Mouse (Mus musculus) thymus, adult 2 months (tissue): ENCODE measurements around the gene Spata16. TPM values are rescaled to one million over a fixed set of nuclear protein-coding genes. Genes with fewer than 3 reads are reported as not detected.
"Not testable (repeated sequence)": the region's sequence is repeated elsewhere in the genome, so short reads cannot be mapped to it uniquely, and the experiment has no call there.

ENCODE experiments used
- DNase-seq: peaks from one replicate; pipeline ENCODE4 v3.0.0; 2021
- H3K27ac ChIP-seq: fragments of 200-500 bp; 2 replicates; pipeline ENCODE4 v1.5.1; 2012; ENCODE audit warnings: low read length, control low read depth; ENCODE audit not compliant: control insufficient read depth, insufficient read depth
- H3K27me3 ChIP-seq: fragments of 200-500 bp; 2 replicates; pipeline ENCODE4 v1.6.1; 2012; ENCODE audit warnings: mild to moderate bottlenecking, low read length, moderate library complexity, mixed read lengths; ENCODE audit not compliant: control insufficient read depth, insufficient read depth
- H3K36me3 ChIP-seq: fragments of 200-500 bp; 2 replicates; pipeline ENCODE4 v1.6.1; 2012; ENCODE audit warnings: mild to moderate bottlenecking, low read length, moderate library complexity; ENCODE audit not compliant: control insufficient read depth, insufficient read depth
- H3K4me1 ChIP-seq: fragments of 200-500 bp; replicated peaks from 2 replicates; pipeline ENCODE4 v1.6.1; 2012; ENCODE audit warnings: low read length; ENCODE audit not compliant: control insufficient read depth, insufficient read depth
- H3K4me3 ChIP-seq: fragments of 200-500 bp; 2 replicates; pipeline ENCODE4 v1.5.1; 2012; ENCODE audit warnings: mild to moderate bottlenecking, low read length, control low read depth, moderate library complexity; ENCODE audit not compliant: control insufficient read depth, insufficient read depth
- CTCF ChIP-seq: fragments of 200-500 bp; IDR thresholded peaks from 2 replicates; pipeline ENCODE4 v1.5.1; 2012; ENCODE audit warnings: mild to moderate bottlenecking, control low read depth, low read length, moderate library complexity, borderline replicate concordance; ENCODE audit not compliant: control insufficient read depth, poor library complexity, insufficient read depth; ENCODE audit errors: extremely low read depth
- POLR2A ChIP-seq: fragments of 200-500 bp; IDR thresholded peaks from 2 replicates; pipeline ENCODE4 v1.6.1; 2012; ENCODE audit warnings: mild to moderate bottlenecking, low read length, control low read depth, moderate library complexity; ENCODE audit not compliant: control insufficient read depth, poor library complexity, insufficient read depth; ENCODE audit errors: extremely low read depth
- WGBS: fragments of 180-500 bp; shearing (Covaris S2); methylation state at CpG from one replicate; pipeline ENCODE4 v1.1.7; 2018; 5-methylcytosine and 5-hydroxymethylcytosine counted together
- polyA plus RNA-seq: library from polyadenylated mRNA; depleted of rRNA; stranded (reverse); fragments of >200 nt; gene quantifications from 2 replicates; pipeline ENCODE4 v1.2.3, GENCODE M21; 2012

The Spata16 gene
- polyA plus RNA-seq, 1 experiment, result not detected

DNA sequence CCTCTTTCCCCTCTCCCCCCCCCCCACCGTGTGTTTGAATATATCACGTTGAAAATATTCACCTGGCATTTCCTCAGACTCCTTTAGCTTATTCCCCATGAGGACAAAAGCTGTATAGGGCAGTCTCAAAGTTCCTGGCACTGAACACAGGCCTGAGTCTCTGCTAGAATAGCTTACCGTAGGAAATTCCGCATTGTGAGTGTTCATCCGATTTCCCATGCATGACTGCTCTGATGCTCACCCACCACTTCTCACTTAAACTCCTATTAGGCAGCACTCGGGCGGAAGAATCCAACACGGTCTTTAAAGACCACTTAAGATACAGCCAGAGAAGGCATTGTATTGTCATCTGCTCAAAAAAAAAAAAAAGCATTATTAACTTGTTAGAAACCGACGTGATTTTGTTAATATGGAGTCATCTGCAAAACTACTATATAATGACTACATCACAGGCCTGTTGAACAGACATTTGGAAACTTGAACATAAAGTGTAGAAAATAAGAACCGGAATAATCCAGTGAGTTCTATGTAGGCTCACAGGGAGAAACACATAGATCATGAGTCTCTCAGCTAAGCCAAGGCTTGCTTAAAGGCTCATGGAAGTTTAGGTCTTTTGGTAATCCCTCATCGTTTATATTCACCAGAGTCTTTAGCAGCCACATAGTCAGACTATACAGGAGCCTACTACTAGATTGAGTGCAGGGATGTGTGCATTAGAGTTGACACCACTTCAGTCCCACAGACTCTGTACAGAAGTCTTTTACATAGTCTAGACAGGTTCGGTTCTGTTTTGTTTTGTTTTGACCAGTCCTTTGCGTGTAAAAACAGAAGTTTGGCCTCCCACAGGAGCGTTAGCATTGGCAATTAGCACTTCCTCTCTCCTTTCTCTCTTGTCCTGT is 4.2 kb downstream of the Spata16 start:
- 89% methylated on average over 15 of the region's 15 CpGs for WGBS
- H3K27me3 ChIP-seq, result no peaks in the 10 kb centered on the region
- no peak overlapping the region for H3K4me3 ChIP-seq
- H3K27ac ChIP-seq, result no peak overlapping the region
- DNase-seq, result no peak
- no peaks in the 10 kb centered on the region for H3K4me1 ChIP-seq
- H3K36me3 ChIP-seq, result no peaks in the 10 kb centered on the region
- no peak for TF ChIP-seq POLR2A

DNA sequence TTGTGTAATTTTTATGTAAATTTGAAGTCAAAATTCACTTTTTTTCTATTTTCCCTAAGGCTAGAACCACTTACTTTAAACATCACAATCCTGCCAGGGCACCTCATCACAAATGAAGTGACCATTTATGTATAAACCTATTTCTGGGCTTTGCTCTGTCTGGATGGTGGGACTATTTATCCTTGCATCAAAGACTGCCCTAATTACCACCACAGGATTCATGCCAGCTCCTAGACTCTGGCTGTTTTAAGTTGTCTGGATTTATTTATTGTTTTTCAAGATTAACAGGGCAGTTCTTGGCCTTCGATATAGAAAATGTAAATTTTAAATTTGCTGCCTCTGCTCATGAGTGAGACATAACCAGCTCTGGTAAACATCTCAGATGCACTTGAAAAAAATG is 6.7 kb downstream of the Spata16 start:
- no peak for DNase-seq
- Histone ChIP-seq H3K4me3 (no peak overlapping the region), H3K4me1 (no peaks in the 10 kb centered on the region), H3K36me3 (no peaks in the 10 kb centered on the region), H3K27ac (no peak overlapping the region), H3K27me3 (no peaks in the 10 kb centered on the region)
- TF ChIP-seq CTCF, result no peak
- no peak for TF ChIP-seq POLR2A
- 90% methylated on average over 1 of the region's 1 CpGs for WGBS

DNA sequence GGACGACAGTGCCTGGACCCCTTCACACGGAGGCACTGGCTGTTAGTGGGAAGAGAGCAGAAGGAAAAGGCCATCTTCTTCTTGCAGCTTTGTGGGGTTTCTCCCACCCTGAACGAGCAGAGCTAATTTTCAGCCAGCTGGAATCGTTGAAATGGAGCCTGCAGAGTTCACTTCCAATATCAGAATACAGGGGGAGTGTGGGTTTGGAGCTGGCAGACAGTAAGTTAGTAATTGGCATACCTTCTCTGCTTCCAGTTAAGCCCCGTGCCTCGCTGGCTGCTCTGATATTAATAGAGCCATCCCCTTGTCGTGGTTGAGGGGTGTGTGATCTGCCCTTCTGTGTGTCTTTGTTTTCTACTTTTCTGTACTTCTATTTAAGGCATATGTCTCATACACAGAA is 9.4 kb downstream of the Spata16 start:
- Histone ChIP-seq H3K4me1 (no peaks in the 10 kb centered on the region), H3K4me3 (no peak overlapping the region), H3K27ac (no peak overlapping the region), H3K27me3 (no peaks in the 10 kb centered on the region), H3K36me3 (no peaks in the 10 kb centered on the region)
- no peak for TF ChIP-seq POLR2A
- 84% methylated on average over 7 of the region's 7 CpGs for WGBS
- DNase-seq, result no peak

DNA sequence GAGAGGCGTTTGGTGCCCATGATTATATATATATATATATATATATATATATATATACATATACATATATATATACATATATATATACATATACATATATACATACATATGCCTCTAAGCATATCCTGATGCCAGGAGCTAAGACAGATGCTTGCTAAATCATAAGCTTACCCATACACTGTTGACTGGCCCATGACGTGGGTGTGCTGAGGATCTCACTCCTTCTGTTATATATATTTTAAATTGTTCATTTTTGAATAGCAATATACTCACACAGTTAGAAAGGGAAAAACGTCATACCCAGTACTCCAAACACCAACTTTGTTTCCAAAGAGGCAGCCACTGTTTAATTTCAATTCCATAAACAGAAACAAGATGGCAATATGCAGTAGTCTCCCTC is 48.4 kb downstream of the Spata16 start:
- H3K36me3 ChIP-seq, result no peaks in the 10 kb centered on the region
- WGBS, result 82% methylated on average over 3 of the region's 3 CpGs
- TF ChIP-seq CTCF (no peak), POLR2A (no peak)
- H3K27me3 ChIP-seq, result no peaks in the 10 kb centered on the region
- no peaks in the 10 kb centered on the region for H3K4me1 ChIP-seq
- no peak overlapping the region for H3K4me3 ChIP-seq
- H3K27ac ChIP-seq, result no peak overlapping the region
- no peak for DNase-seq

DNA sequence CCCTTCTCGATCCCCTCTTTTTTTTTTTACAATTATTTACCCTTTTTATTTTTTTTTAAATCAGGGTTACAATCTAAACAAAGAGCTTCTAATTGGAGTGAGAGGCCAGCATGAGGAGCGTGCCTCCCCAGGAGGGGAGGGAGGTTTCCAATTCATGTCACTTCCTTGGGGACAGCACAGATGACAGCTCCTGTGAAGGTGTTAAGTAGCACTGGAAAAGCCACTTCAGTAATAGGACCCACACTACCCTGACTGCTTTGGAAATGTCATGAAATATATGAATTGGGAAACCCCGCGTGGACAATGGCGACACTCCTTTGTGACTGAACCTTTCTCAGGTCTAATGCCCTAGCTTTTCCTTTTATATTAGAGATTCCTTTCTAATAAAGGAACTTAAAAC is 72.1 kb downstream of the Spata16 start:
- not testable (repeated sequence) for H3K36me3 ChIP-seq

DNA sequence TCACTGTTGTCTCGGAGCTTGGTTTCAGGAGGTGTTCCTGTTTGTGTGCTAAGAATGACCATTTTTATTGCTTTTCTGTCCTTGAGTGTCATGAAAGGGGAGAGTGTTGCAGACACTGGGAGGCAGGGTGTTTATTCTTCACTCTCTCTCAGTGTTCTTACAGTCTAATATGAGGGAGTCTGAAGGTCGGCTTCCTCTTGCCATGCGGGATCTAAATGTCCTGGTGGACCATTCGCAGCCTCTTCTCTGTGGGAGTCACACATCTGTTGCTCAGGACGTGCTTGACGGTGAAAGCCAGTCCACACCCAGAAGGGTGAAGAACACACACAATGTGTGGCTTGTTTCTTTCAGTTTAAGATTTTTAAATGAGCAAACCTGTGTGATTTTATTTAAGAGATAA is 90.1 kb downstream of the Spata16 start:
- WGBS, result 89% methylated on average over 6 of the region's 6 CpGs
- no peak for TF ChIP-seq CTCF
- TF ChIP-seq POLR2A, result no peak
- no peaks in the 10 kb centered on the region for H3K27me3 ChIP-seq
- H3K4me1 ChIP-seq, result no peaks in the 10 kb centered on the region
- no peaks in the 10 kb centered on the region for H3K36me3 ChIP-seq
- no peak for DNase-seq
- no peak overlapping the region for H3K27ac ChIP-seq
- H3K4me3 ChIP-seq, result no peak overlapping the region

More for the DNA sequence above, 72.1 kb downstream of the Spata16 start:
- H3K27me3 ChIP-seq, H3K4me3 ChIP-seq, DNase-seq, H3K4me1 ChIP-seq, H3K27ac ChIP-seq: not testable (repeated sequence)
- WGBS, result 90% methylated on average over 5 of the region's 5 CpGs

DNA sequence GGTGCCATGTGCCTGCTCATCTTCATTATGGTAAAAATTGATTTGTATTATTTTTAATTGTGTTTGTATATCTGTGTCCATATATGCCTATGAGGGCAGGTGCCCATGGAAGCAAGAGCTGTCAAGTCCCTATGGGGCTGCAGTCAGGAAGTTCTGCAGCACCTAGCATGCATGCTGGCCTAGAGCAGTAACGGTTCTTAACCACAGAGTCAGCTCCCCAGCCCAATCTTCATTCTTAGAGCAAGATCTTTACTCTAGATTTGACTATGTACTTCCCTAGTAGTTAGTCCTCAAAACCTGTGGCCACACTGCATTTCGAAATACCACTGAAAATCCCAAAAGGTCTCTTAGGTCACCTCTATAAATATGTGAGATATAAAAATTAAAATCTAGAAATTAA is 113.1 kb downstream of the Spata16 start:
- H3K27ac ChIP-seq, result no peak overlapping the region
- no peak for DNase-seq
- TF ChIP-seq CTCF (no peak), POLR2A (no peak)
- H3K4me1 ChIP-seq, result no peaks in the 10 kb centered on the region
- no peaks in the 10 kb centered on the region for H3K27me3 ChIP-seq
- no peaks in the 10 kb centered on the region for H3K36me3 ChIP-seq
- H3K4me3 ChIP-seq, result no peak overlapping the region
- WGBS, result 42% methylated on average over 2 of the region's 2 CpGs
